Mouse (Mus musculus): Measurements from ENCODE around the gene Rem2. TPM values are rescaled to one million over a fixed set of nuclear protein-coding genes. Genes with fewer than 3 reads are reported as not detected.
A peak's percentile ranks its signal among the peaks of the same experiment; 100 is the strongest.

The Rem2 gene
- total and polyA plus RNA-seq, 2 experiments from 2014 or later = 28.0 to 31.0 TPM

- DNase-seq (peak; percentile 89), ATAC-seq (peak; percentile 70)
- no peaks in the 10 kb centered on the region for H3K27me3 ChIP-seq (ENCODE audit: insufficient read depth, low read length)
- peak overlapping the region; percentile 60 for H3K27ac ChIP-seq (ENCODE audit: low read depth, low read length)
- no peaks in the 10 kb centered on the region for H3K9me3 ChIP-seq (ENCODE audit: low read length)
- no peaks in the 10 kb centered on the region for H3K36me3 ChIP-seq (ENCODE audit: insufficient read depth)
- H3K4me3 ChIP-seq (ENCODE audit: low read depth, low read length) = no peak overlapping the region
- H3K9ac ChIP-seq = no peak overlapping the region
- WGBS = 14% methylated on average over 17 of the region's 17 CpGs
- TF ChIP-seq CTCF (IDR thresholded peaks at IDR 0.05; ENCODE audit: low read depth) = peak; percentile 85
- 0 out of 2 replicates have a peak overlapping the region, but pooled peaks have one; percentile 11 for H3K4me2 ChIP-seq (ENCODE audit: low read depth)
- peaks cover 4% of the 10 kb centered on the region; the same call in 1 of the 2 replicates for H3K4me1 ChIP-seq (ENCODE audit: insufficient read depth)
Measured at GRCm38 (mm10) chr14:54528446-54529111, 52.7 kb downstream of the Rem2 start.

Other genes starting within 250 kb of the Rem2 start
- 115 and 230 TPM in 2 replicates for gene Dad1, start 222.0 kb upstream of the Rem2 start, total RNA-seq (2014; rRNA removed)
- gene Dad1, start 222.0 kb upstream of the Rem2 start, polyA plus RNA-seq (2015; fragmentation: Nextera tagmentation; extraction: Ambion mirVana) = 375 and 416 TPM in 2 replicates
- gene Abhd4, start 221.9 kb upstream of the Rem2 start, total RNA-seq (2014; rRNA removed) = 61.0 and 75.1 TPM in 2 replicates
- gene Abhd4, start 221.9 kb upstream of the Rem2 start, polyA plus RNA-seq (2015; fragmentation: Nextera tagmentation; extraction: Ambion mirVana) = 61.9 and 69.7 TPM in 2 replicates
- gene Olfr49, start 191.2 kb upstream of the Rem2 start, total RNA-seq (2014; rRNA removed) = not detected in 2 replicates
- 0.18 TPM in 1 of 2 replicates, not detected in the other for gene Olfr49, start 191.2 kb upstream of the Rem2 start, polyA plus RNA-seq (2015; fragmentation: Nextera tagmentation; extraction: Ambion mirVana)
- gene Oxa1l, start 115.3 kb upstream of the Rem2 start, total RNA-seq (2014; rRNA removed) = 52.9 and 76.9 TPM in 2 replicates
- 51.6 and 59.4 TPM in 2 replicates for gene Oxa1l, start 115.3 kb upstream of the Rem2 start, polyA plus RNA-seq (2015; fragmentation: Nextera tagmentation; extraction: Ambion mirVana)
- 2.2 and 3.4 TPM in 2 replicates for gene Slc7a7, start 58.3 kb upstream of the Rem2 start, total RNA-seq (2014; rRNA removed)
- gene Slc7a7, start 58.3 kb upstream of the Rem2 start, polyA plus RNA-seq (2015; fragmentation: Nextera tagmentation; extraction: Ambion mirVana) = 2.8 and 3.2 TPM in 2 replicates
- 151 and 217 TPM in 2 replicates for gene Mrpl52, start 49.2 kb upstream of the Rem2 start, total RNA-seq (2014; rRNA removed)
- gene Mrpl52, start 49.2 kb upstream of the Rem2 start, polyA plus RNA-seq (2015; fragmentation: Nextera tagmentation; extraction: Ambion mirVana) = 277 and 336 TPM in 2 replicates
- 29.0 and 40.7 TPM in 2 replicates for gene Mmp14, start 44.5 kb upstream of the Rem2 start, total RNA-seq (2014; rRNA removed)
- 32.5 and 39.1 TPM in 2 replicates for gene Mmp14, start 44.5 kb upstream of the Rem2 start, polyA plus RNA-seq (2015; fragmentation: Nextera tagmentation; extraction: Ambion mirVana)
- gene Lrp10, start 12.0 kb upstream of the Rem2 start, total RNA-seq (2014; rRNA removed) = 39.6 and 45.8 TPM in 2 replicates
- 38.0 and 38.5 TPM in 2 replicates for gene Lrp10, start 12.0 kb upstream of the Rem2 start, polyA plus RNA-seq (2015; fragmentation: Nextera tagmentation; extraction: Ambion mirVana)
- gene Prmt5, start 41.4 kb downstream of the Rem2 start, total RNA-seq (2014; rRNA removed) = 85.4 and 87.1 TPM in 2 replicates
- gene Prmt5, start 41.4 kb downstream of the Rem2 start, polyA plus RNA-seq (2015; fragmentation: Nextera tagmentation; extraction: Ambion mirVana) = 87.0 and 100 TPM in 2 replicates
- 21.3 and 23.1 TPM in 2 replicates for gene Haus4, start 78.5 kb downstream of the Rem2 start, total RNA-seq (2014; rRNA removed)
- gene Haus4, start 78.5 kb downstream of the Rem2 start, polyA plus RNA-seq (2015; fragmentation: Nextera tagmentation; extraction: Ambion mirVana) = 17.9 and 19.5 TPM in 2 replicates
- gene Ajuba, start 101.5 kb downstream of the Rem2 start, total RNA-seq (2014; rRNA removed) = 4.4 and 6.6 TPM in 2 replicates
- 4.4 and 4.5 TPM in 2 replicates for gene Ajuba, start 101.5 kb downstream of the Rem2 start, polyA plus RNA-seq (2015; fragmentation: Nextera tagmentation; extraction: Ambion mirVana)
- 6.5 and 12.8 TPM in 2 replicates for gene 4931414P19Rik, start 129.9 kb downstream of the Rem2 start, total RNA-seq (2014; rRNA removed)
- gene 4931414P19Rik, start 129.9 kb downstream of the Rem2 start, polyA plus RNA-seq (2015; fragmentation: Nextera tagmentation; extraction: Ambion mirVana) = 2.2 and 3.1 TPM in 2 replicates
- 180 and 239 TPM in 2 replicates for gene Psmb5, start 141.9 kb downstream of the Rem2 start, total RNA-seq (2014; rRNA removed)
- gene Psmb5, start 141.9 kb downstream of the Rem2 start, polyA plus RNA-seq (2015; fragmentation: Nextera tagmentation; extraction: Ambion mirVana) = 420 and 499 TPM in 2 replicates
- under 0.01 TPM in 1 of 2 replicates, not detected in the other for gene Psmb11, start 145.3 kb downstream of the Rem2 start, total RNA-seq (2014; rRNA removed)
- gene Psmb11, start 145.3 kb downstream of the Rem2 start, polyA plus RNA-seq (2015; fragmentation: Nextera tagmentation; extraction: Ambion mirVana) = 0.04 and 0.08 TPM in 2 replicates
- gene Gm17606, start 164.9 kb downstream of the Rem2 start, total RNA-seq (2014; rRNA removed) = not detected in 2 replicates
- not detected in 2 replicates for gene Gm17606, start 164.9 kb downstream of the Rem2 start, polyA plus RNA-seq (2015; fragmentation: Nextera tagmentation; extraction: Ambion mirVana)
- gene Cdh24, start 165.3 kb downstream of the Rem2 start, total RNA-seq (2014; rRNA removed) = 15.6 and 21.7 TPM in 2 replicates
- 3.8 and 4.6 TPM in 2 replicates for gene Cdh24, start 165.3 kb downstream of the Rem2 start, polyA plus RNA-seq (2015; fragmentation: Nextera tagmentation; extraction: Ambion mirVana)
- 32.0 and 36.2 TPM in 2 replicates for gene 1700123O20Rik, start 210.1 kb downstream of the Rem2 start, total RNA-seq (2014; rRNA removed)
- 66.6 and 70.7 TPM in 2 replicates for gene 1700123O20Rik, start 210.1 kb downstream of the Rem2 start, polyA plus RNA-seq (2015; fragmentation: Nextera tagmentation; extraction: Ambion mirVana)
- 143 and 147 TPM in 2 replicates for gene Acin1, start 210.8 kb downstream of the Rem2 start, total RNA-seq (2014; rRNA removed)
- gene Acin1, start 210.8 kb downstream of the Rem2 start, polyA plus RNA-seq (2015; fragmentation: Nextera tagmentation; extraction: Ambion mirVana) = 80.7 and 97.0 TPM in 2 replicates
- gene Gm29776, start 222.7 kb downstream of the Rem2 start, total RNA-seq (2014; rRNA removed) = 0.14 and 0.15 TPM in 2 replicates
- 0.06 and 0.13 TPM in 2 replicates for gene Gm29776, start 222.7 kb downstream of the Rem2 start, polyA plus RNA-seq (2015; fragmentation: Nextera tagmentation; extraction: Ambion mirVana)
- 0.38 TPM in 1 of 2 replicates, not detected in the other for gene Cebpe, start 236.1 kb downstream of the Rem2 start, total RNA-seq (2014; rRNA removed)
- not detected in 2 replicates for gene Cebpe, start 236.1 kb downstream of the Rem2 start, polyA plus RNA-seq (2015; fragmentation: Nextera tagmentation; extraction: Ambion mirVana)

All from forebrain, postnatal 0 days (tissue).